Mouse (Mus musculus) myocyte (in vitro differentiated cells): Measurements from ENCODE around the gene Zfp36.

Experiments
- E2F4 ChIP-seq: IDR thresholded peaks from one replicate; pipeline ENCODE4 v1.6.1; 2011; ENCODE audit warnings: mild to moderate bottlenecking, control low read depth, moderate library complexity; ENCODE audit not compliant: insufficient read depth
- MYOG ChIP-seq, 3 experiments: IDR thresholded peaks; one replicate each; pipeline ENCODE4 v1.6.1; 2011; ENCODE audit warnings: control low read depth in 2 of 3, low read depth in 2 of 3, mild to moderate bottlenecking in 2 of 3; ENCODE audit not compliant: insufficient read length in 2 of 3, control insufficient read depth in 1 of 3, insufficient read depth in 1 of 3
- POLR2A ChIP-seq: IDR thresholded peaks from one replicate; pipeline ENCODE4 v1.6.1; 2011; ENCODE audit warnings: low read depth, mild to moderate bottlenecking, control low read depth, moderate library complexity; ENCODE audit not compliant: insufficient read length
- REST ChIP-seq: IDR thresholded peaks from one replicate; pipeline ENCODE4 v1.6.1; 2011; ENCODE audit warnings: mild to moderate bottlenecking, control low read depth, moderate library complexity; ENCODE audit not compliant: insufficient read depth, insufficient read length
- TCF12 ChIP-seq: IDR thresholded peaks from one replicate; pipeline ENCODE4 v1.6.1; 2011; ENCODE audit warnings: mild to moderate bottlenecking, control low read depth; ENCODE audit not compliant: poor library complexity, insufficient read depth, severe bottlenecking
- USF1 ChIP-seq: IDR thresholded peaks from one replicate; pipeline ENCODE4 v1.6.1; 2011; ENCODE audit warnings: low read depth, mild to moderate bottlenecking, control low read depth, moderate library complexity

GRCm38 (mm10) chr7:28370051-28370450 is 10.0 kb downstream of the Zfp36 start:
- TF ChIP-seq USF1 (no peak), POLR2A (no peak), TCF12 (no peak), REST (no peak), MYOG (IDR thresholded peaks at IDR 0.05; ENCODE audit: control insufficient read depth in 1 of 3, insufficient read depth in 1 of 3, insufficient read length in 2 of 3, low read depth in 2 of 3) (no peak), E2F4 (no peak)
